Mouse (Mus musculus) spleen, adult 10 weeks (tissue): ENCODE results near the gene Dlk2. TPM values are rescaled to one million over a fixed set of nuclear protein-coding genes. Genes with fewer than 3 reads are reported as not detected.

Source experiments
- polyA plus RNA-seq: library from polyadenylated mRNA; stranded (reverse); fragments of 350-450 nt; fragmentation: Illumina TruSeq; extraction: RNeasy Lipid Tissue Mini Kit (QIAGEN cat#74804); gene quantifications from one replicate; pipeline ENCODE4 v1.2.3, GENCODE M21; 2015; ENCODE audit warnings: low replicate concordance; ENCODE audit not compliant: insufficient read depth

Gene Dlk2
- polyA plus RNA-seq = not detected

DNA sequence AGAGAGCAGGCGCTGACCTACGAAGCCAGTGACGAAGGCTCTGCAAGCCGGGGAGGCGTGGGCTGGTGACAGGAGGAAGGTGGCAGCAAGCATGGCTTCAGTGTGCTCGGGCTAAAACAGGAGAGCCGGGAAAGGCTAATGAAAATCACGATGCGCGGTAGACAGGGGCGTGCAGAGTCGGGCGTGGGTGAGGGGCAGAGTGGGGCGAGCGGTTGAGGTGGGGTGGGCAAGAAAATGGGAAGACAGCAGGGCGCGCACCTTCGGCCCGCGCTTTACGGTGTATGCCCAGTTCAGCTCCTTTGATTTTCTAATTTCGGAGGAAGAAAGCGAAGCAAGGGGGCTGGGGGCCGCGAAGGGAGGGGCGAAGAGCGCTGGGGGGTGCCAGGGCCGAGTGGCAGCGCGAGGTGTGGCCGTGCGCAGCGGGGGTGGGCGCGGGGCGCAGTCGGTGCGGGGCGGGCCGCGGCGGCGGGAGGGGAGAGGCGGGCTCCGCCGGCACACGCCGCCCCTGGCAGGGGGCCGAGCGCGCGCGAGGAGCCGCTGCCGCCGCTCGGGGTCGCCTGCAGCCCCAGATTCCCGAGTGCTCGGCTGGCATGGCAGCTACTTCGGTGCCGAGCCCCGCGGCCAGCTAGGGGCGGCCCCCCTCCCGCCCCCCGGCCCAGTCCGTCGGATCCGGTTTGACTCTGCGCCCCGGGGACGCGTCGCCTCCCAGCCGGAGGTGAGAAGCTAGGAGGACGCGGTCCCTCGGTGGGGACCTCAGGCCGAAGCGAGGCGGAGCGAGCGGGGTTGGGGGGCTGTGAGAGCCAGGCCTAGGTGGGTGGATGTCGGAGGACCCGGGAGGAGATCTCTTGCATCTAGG, at the start of gene Dlk2:
Gene Dlk2, plus strand, starts transcription at position 58 of the 856 bp plus-strand sequence.

GRCm38 (mm10) chr17:46247512-46248188, 49.6 kb upstream of the Dlk2 start, which contains the start of the genes Polr1c and Yipf3:
Polr1c (minus strand) TSS chr17:46248054.
Yipf3 (plus strand) TSS chr17:46248080.

GRCm38 (mm10) chr17:46253452-46254084, 43.7 kb upstream of the Dlk2 start, which contains the start of gene Lrrc73:
Lrrc73 (plus strand) TSS chr17:46253531.

DNA sequence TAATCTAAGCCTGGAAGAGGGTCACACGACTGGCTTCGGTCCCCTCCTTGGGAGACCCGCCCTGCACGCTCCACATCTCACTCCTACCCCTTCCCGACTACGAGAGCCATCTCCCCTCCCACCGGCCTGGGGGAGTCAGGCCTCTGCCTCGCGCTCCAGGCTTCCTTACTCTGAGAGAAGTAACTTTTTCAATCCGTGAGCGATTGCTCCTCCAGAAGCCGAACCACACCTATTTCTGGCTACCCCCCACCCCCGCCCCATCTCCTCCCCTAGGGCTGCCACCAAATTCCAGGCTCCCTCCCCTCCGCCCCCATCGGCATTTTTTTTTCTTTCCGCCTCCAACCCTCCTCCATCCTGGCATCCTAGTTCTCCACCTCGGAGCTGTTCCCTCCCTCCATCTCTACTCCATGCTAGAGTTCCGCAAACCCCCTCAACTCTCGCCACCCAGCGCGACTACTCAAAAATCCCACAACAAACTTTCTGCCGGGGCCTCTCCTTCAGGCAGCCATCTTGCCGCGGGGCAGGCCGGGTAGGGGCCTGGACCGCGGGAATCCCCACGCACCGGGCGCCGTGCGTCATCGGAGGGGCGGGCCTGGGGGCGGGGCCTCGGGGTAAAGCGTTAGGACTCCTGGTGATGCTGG, 14.6 kb upstream of the Dlk2 start, which contains the start of gene Tjap1:
Gene Tjap1, minus strand, starts transcription at position 544 of the 641 bp plus-strand sequence.

DNA sequence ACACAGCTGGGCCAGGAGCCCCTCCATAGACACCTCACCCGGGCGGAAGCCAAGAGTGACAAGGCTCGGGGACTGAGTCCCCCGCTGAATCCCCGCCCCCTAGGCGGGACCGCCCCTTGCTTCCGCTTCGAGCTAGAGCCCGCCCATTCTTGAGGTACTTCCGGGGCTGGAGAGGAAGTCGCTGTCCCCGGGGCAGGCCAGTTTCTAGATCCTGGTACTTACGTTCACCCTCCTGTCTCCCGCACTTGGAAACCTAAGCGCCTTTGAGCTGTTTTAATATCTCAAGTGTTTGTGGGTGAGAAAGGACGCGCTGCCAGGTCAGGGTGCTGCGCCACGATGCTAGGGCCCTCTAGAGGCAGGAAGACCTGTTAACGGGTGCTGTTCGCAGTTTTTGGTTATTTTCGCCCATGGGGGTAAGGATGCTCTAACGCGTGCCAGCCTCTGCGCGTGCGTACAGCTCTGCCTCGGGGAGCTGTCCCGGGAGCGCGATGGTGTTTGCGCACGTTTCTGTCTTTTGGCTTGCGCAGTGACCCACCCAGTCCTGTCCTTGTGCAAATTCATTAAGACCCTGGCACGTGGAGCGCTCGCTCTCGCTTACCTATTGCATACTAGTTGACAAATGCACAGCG, 30.8 kb downstream of the Dlk2 start, which contains the start of gene Abcc10:
Gene Abcc10, minus strand, starts transcription at position 447 of the 629 bp plus-strand sequence.

Other genes with a start within 250 kb of the Dlk2 start
- gene Mrps18a, start 186.4 kb upstream of the Dlk2 start, polyA plus RNA-seq = 50.6 TPM
- gene Rsph9, start 153.2 kb upstream of the Dlk2 start, polyA plus RNA-seq = 0.32 TPM
- gene Mad2l1bp, start 143.9 kb upstream of the Dlk2 start, polyA plus RNA-seq = 15.3 TPM
- 158 TPM for gene Gtpbp2, start 136.4 kb upstream of the Dlk2 start, polyA plus RNA-seq
- 18.1 TPM for gene Polh, start 94.8 kb upstream of the Dlk2 start, polyA plus RNA-seq
- gene Xpo5, start 94.6 kb upstream of the Dlk2 start, polyA plus RNA-seq = 31.6 TPM
- gene Polr1c, start 49.4 kb upstream of the Dlk2 start, polyA plus RNA-seq = 37.5 TPM
- 20.5 TPM for gene Yipf3, start 49.3 kb upstream of the Dlk2 start, polyA plus RNA-seq
- gene Lrrc73, start 43.9 kb upstream of the Dlk2 start, polyA plus RNA-seq = 0.37 TPM
- gene Tjap1, start 14.4 kb upstream of the Dlk2 start, polyA plus RNA-seq = 10.3 TPM
- 4.7 TPM for gene Abcc10, start 30.9 kb downstream of the Dlk2 start, polyA plus RNA-seq
- 169 TPM for gene Zfp318, start 86.3 kb downstream of the Dlk2 start, polyA plus RNA-seq
- 9.2 TPM for gene Crip3, start 131.5 kb downstream of the Dlk2 start, polyA plus RNA-seq
- not detected for gene Slc22a7, start 141.0 kb downstream of the Dlk2 start, polyA plus RNA-seq
- 0.75 TPM for gene Ttbk1, start 190.3 kb downstream of the Dlk2 start, polyA plus RNA-seq
- gene Dnph1, start 199.3 kb downstream of the Dlk2 start, polyA plus RNA-seq = 1.6 TPM
- 7.8 TPM for gene Cul9, start 249.0 kb downstream of the Dlk2 start, polyA plus RNA-seq